Mouse (Mus musculus) brown adipose tissue, adult 24 weeks (tissue): ENCODE data around the gene Cfap20. TPM values are rescaled to one million over a fixed set of nuclear protein-coding genes. Genes with fewer than 3 reads are reported as not detected.

Experiments used
- H3K27ac ChIP-seq: fragments of 200-500 bp; replicated peaks from 2 replicates; pipeline ENCODE4 v1.5.1; 2012; ENCODE audit warnings: low read depth, mild to moderate bottlenecking, low read length
- H3K4me1 ChIP-seq: fragments of 200-500 bp; 2 replicates; pipeline ENCODE4 v1.6.1; 2012; ENCODE audit warnings: low read length, mixed read lengths; ENCODE audit not compliant: control insufficient read depth, insufficient read depth, insufficient read length
- H3K4me3 ChIP-seq: fragments of 200-500 bp; 2 replicates; pipeline ENCODE4 v1.5.1; 2012; ENCODE audit warnings: low read depth, mild to moderate bottlenecking, low read length, moderate library complexity; ENCODE audit not compliant: insufficient read depth
- polyA plus RNA-seq: library from polyadenylated mRNA; stranded (reverse); fragments of >200 nt; gene quantifications from 2 replicates; pipeline ENCODE4 v1.2.4, GENCODE M21; 2012; ENCODE audit not compliant: missing spikeins, insufficient read depth, insufficient read length

Gene Cfap20
- polyA plus RNA-seq, 1 experiment: 22.0 TPM

DNA sequence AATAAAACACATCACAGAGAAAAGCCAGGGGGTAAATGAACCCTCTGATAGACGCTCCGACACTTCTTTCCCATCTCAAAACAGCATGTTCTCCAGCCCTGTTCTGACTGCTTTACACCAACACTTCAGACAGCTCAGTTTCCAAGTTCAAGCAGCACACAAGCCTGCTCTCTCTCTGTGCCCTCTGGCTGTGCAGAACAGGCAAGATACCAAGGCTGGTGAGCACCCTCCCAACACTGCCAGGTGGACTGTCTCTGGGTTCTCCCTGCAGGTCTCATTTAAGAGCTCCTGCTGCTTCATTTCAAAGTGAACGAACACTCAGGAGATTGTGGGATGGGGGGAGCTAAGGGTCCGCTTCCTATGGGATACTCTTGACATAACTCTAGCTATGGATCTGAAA, 1.5 kb downstream of the Cfap20 start:
- Histone ChIP-seq H3K4me1 (peaks cover 22% of the 10 kb centered on the region), H3K27ac (no peak overlapping the region), H3K4me3 (peak overlapping the region; percentile 87; the same call in 1 of the 2 replicates)

DNA sequence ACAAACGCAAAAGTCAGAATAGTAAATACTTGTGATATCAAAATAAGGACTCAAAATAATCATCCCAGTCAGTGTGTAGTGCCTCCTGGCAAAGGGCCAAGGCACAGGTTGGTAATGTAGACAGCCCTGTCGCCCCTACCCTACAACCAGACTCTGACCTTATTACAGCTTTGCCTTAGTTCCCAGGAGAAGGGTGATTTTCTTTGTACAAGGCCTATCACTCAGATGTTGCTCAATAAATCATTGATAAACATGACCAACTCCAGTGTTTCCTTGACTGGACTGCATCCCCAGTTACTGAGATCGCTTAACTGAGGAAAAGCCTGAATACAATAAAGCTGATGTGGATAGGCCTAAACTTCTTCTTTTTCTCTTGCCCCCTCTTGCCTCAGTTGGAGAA, 2.2 kb downstream of the Cfap20 start:
- no peak overlapping the region for H3K4me3 ChIP-seq
- H3K4me1 ChIP-seq: peaks cover 25% of the 10 kb centered on the region
- no peak overlapping the region for H3K27ac ChIP-seq

DNA sequence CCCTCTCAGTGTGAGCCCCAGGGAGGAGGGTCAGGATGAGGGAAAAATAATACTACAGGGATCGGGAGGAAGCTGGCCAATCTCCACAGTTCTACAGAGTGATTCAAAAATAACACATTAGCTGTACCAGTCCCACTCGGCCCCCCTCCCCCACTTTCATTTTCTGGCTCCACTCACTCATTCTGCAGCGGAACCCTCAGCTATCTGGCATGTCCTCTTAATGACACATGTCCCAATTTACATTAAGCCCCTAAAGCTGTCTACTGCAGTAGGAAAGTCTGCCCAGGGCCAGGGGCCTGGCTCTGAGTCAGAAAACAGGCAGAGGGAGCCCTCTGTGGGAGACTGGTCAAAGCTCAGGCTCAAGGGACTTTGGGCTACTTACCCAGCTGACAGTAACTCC, 4.7 kb downstream of the Cfap20 start:
- peak overlapping the region; percentile 61 for H3K27ac ChIP-seq
- peak overlapping the region; percentile 23 for H3K4me3 ChIP-seq
- H3K4me1 ChIP-seq: peaks cover 33% of the 10 kb centered on the region

GRCm38 (mm10) chr8:95427594-95428535, 6.8 kb downstream of the Cfap20 start:
- Histone ChIP-seq H3K4me1 (peaks cover 27% of the 10 kb centered on the region), H3K27ac (peak overlapping the region; percentile 65), H3K4me3 (peak overlapping the region; percentile 8)

GRCm38 (mm10) chr8:95426781-95427281, 7.8 kb downstream of the Cfap20 start:
- no peak overlapping the region for H3K4me3 ChIP-seq
- H3K4me1 ChIP-seq: peaks cover 25% of the 10 kb centered on the region
- peak overlapping the region; percentile 57 for H3K27ac ChIP-seq

GRCm38 (mm10) chr8:95424682-95425081, 10.0 kb downstream of the Cfap20 start:
- peaks cover 19% of the 10 kb centered on the region for H3K4me1 ChIP-seq
- H3K4me3 ChIP-seq: no peak overlapping the region
- no peak overlapping the region for H3K27ac ChIP-seq

- H3K27ac ChIP-seq: peak overlapping the region; percentile 21
- peaks cover 10% of the 10 kb centered on the region for H3K4me1 ChIP-seq
- H3K4me3 ChIP-seq: no peak overlapping the region
Measured at GRCm38 (mm10) chr8:95422193-95422810, 12.4 kb downstream of the Cfap20 start.

DNA sequence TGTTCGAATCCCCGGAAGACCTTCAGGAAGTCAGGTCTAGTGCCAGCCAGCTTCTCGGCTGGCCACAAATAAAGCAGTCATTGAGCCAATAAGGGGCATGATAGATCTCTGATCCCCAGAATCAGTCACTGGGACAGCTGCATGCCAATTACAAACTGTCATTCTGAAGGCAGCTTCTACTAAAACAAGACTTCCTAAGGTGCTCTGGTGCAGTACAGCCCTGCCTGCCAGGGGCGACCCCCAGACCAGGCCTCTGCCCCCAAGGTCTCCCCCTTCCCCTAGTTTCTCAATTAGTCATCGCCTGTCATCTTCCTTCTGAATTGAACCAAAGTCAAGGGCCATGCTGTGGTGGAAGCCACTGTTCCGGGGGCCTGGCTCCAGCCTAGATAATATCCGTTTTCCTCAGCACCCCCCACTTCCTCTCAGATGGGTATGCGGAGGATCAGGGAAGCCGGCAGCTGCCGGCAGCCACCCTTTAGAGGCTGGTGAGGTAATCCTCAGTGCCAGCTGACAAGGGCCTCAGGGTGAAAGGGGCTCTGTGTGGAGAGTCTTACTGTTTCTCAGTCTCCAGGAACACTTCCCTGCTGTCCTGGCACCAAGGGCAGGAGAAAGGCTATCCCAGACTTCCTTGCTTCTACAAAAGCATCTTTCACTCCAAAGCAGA, 23.2 kb downstream of the Cfap20 start:
- Histone ChIP-seq H3K4me1 (peaks cover 12% of the 10 kb centered on the region), H3K27ac (0 out of 2 replicates have a peak overlapping the region, but pooled peaks have one; percentile 0), H3K4me3 (no peak overlapping the region)

DNA sequence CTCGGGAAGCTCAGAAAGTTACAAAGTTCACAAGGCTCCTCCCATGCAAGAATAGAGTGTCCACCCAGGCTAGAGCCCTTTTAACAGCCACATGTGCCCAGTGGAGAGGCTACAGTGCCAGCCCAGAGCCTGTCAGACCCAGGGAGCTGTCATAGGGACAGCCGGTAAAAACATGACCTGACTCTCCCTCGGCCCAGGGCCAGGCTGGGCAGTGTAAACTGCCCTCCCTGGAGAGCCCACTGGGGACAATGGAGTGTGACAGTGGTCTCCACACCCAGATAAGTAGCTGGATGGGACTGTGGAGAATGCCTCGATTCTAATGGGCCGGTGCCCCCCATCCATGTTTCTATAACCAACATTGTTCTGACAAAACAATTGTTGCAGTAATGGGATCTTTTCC, 25.2 kb downstream of the Cfap20 start:
- Histone ChIP-seq H3K4me1 (peaks cover 12% of the 10 kb centered on the region), H3K27ac (0 out of 2 replicates have a peak overlapping the region, but pooled peaks have one; percentile 8), H3K4me3 (no peak overlapping the region)

DNA sequence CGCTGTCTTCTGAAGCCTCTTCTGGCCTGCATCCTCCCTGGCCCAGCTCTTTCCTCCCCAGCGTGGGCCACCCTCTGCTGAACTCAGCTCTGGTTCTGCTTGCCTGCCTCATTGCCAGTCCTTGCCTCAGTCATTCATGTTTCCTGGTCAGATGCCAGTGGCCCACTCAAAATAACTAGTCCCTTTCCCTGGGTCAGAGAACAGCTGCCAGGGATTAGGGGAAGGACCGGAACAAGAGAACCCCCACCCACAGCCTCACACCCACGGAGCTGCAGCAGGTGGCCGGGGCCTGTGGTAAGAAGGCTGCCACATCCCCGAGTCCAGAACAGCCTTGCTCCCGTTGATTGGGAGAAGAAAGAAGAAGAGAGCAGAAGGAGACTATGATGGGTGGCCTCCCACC, 33.6 kb downstream of the Cfap20 start:
- Histone ChIP-seq H3K4me3 (no peak overlapping the region), H3K27ac (no peak overlapping the region), H3K4me1 (peaks cover 11% of the 10 kb centered on the region)

GRCm38 (mm10) chr8:95399131-95399530, 35.5 kb downstream of the Cfap20 start:
- Histone ChIP-seq H3K4me1 (peaks cover 25% of the 10 kb centered on the region), H3K4me3 (no peak overlapping the region), H3K27ac (no peak overlapping the region)

- Histone ChIP-seq H3K27ac (no peak overlapping the region), H3K4me1 (peaks cover 37% of the 10 kb centered on the region), H3K4me3 (no peak overlapping the region)
Measured at GRCm38 (mm10) chr8:95397201-95397600, 37.5 kb downstream of the Cfap20 start.

GRCm38 (mm10) chr8:95396752-95397151, 37.9 kb downstream of the Cfap20 start:
- Histone ChIP-seq H3K4me3 (no peak overlapping the region), H3K27ac (no peak overlapping the region), H3K4me1 (peaks cover 40% of the 10 kb centered on the region)

DNA sequence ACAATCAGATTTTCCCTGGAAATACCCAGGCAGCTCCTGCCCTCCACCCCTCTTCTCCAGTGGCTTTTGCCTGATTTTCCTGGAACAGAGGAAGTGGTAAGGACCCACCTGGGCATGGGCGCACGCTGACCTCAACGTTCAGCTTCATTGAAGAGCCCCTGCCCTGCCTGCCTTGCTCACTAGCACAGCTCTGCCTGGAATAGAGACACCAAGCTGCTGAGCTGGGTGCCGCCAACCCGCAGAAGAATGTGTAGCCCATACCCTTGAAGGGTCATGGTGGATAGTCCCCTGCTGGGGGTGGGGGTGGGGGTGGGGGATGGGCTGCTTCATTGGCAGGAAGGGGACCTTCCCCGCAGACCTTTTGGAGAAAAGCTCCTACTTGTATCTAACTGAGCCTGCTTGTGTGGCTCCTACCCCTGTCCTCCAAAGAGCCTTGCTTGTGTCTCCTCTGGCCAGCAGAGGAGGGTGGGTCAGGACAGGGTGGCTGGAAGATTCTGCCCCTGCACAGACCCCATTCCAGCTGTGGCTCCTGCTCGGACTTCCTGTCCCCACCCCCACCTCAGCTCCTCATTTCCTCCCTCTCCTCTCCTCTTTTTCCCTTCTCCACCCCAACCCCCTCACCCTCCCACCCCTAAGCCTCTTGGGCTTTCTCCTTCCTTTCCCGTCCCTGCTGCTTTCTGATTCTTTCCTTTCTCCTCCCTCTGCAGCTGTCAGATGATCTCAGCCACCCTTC, 39.3 kb downstream of the Cfap20 start:
- peaks cover 51% of the 10 kb centered on the region for H3K4me1 ChIP-seq
- no peak overlapping the region for H3K4me3 ChIP-seq
- no peak overlapping the region for H3K27ac ChIP-seq
